Mouse (Mus musculus): ENCODE measurements around the gene Stk38l.

Gene Stk38l

DNA sequence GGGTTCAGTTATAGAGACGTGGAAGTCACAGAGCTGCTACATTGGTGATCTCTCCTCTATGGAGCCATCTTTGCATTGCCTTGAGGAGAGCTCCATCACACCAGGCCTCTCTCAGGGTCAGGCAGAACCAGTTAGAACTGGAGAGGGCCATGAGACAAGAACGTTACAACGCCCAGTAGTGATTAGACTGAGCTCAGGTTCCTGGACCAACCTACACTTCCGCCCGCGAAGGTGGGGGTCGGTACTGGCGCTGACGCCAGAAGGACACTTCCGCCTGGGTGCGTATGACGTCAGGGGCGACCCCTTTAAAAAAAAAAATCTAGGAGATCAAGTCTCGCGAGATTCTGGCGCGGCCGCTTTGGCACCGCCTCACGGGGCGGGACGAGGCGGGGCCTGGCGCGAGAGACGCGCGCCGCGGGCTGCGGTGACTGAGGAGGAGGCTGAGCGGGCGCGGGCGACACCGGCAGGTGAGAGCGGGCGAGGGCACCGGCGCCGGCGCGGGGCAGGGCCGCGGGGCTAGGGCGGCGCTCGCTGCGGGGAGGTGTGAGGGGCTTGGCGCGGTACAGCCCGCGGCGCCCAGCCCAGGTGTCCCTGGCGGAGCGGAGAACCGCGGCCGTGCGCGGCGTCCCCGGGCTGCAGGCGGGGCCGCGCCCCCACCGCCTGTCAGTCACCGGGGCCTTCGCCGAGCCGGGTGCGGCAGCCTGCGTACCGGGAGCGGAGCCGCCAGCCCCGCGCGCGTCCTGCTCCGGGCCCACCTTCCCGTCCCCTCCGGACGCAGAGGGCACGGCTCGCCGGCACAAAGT is at the start of gene Stk38l:
Stk38l (plus strand) TSS at position 415 of the 803 bp plus-strand sequence.
- peak; percentile 93 for DNase-seq (ENCODE audit: low spot score)

DNA sequence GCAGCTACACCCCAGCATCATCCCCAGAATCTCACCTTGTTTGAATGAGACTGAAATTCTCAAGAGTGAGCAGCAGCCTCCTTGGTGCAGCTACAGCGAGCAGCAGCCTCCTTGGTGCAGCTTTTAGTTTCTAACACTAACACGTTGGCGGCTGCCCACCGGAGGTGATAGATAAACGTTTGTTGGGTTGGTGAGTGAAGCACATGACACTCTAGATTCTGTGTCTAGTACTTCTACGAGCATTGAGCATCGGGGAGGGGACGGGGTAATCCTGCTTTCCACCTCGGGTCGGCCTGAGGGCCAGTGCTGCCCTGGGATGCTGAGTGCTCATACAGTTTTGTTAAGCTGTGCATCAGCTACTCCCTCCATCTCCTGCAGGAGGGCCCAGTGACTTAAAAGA is 47.9 kb upstream of the Stk38l start:
- no peak for DNase-seq (ENCODE audit: low spot score)

DNA sequence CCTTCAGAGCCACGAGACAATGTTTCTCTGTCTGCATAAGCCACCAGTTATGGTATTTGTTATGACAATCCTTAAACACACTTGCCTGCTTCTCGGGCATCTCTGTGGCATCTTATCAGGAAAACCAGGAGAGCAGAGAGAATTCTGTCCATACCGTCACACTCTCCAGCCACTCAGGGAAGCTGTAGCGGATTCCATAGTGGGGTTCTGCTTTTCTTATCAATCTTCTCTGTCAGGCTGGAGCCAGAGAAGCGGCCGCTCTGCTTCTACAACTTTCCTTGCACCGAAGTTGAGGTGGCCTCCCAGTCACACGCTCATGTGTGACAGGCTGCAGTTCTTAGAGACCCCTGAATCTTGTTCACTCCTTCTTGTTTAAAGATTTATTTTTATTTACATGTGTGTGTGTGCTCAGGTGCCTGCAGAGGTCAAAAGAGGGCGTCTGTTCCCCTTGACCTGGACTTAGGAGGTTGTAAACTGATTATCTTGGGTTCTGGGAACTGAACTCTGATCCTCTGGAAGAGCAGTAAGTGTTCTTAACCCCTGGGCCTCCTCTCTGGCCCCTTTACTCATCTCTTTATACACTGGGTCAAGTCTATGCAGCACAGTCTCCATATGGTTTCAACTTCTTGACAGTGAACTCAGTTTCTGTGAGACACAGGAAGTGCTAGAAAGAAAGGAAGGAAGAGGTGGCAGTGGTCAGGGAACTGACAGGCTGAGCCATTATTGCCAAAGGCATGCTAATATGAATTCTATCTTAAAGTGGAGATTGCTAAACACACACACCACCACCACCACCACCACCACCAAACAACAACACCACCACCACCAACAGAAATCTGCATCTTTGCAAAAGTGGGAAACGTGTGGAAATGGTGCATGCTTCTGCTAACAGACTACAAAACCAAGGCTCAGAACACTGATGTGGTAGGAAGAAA is 46.4 kb upstream of the Stk38l start:
- no peak for DNase-seq (ENCODE audit: low spot score)

DNA sequence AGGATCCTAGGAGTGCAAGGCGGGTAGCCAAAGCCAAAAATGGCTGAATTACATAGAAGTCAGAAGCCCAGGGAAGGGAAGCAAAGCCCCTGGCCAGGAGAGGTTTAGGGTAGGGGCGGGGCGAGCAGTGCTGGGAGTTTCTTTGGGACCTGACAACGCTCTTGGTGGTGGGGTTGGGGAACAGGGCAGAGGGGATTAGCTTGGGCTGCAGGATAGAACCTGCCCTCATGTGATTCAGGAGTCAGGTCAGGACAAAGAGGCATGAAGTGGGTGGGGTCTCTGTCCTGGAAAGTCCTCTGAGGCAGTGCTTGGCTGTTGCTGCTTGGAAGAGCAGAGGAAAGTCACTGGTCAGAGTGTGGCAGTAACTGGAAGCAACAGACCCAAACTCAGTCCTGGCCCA is 40.9 kb upstream of the Stk38l start:
- DNase-seq (ENCODE audit: low spot score): no peak

DNA sequence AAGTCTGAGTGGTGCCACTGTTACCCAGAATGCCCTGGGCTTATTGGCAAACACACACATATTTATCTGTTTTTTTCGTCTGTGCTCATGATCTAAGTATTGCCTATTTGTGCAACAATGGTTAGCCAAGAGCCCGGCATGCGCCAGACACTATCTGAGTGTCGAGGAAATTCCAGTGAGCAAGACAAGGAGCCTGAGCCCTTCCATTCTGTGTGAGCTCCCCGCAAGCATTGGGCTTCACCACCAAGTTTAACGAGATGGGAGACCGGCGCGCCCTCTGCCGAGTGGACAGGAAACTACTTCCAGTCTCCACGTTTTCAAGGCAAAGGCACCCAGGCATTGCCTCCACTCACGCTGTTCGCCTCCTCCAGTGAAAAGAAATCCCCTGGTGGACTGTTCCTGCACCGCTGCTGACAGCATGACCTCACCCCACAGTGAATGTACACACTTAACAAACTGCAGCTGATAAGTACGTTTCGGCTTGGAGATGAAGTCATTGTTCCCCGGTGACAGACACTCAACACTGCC is 39.0 kb upstream of the Stk38l start:
- DNase-seq (ENCODE audit: low spot score): peak; percentile 46

DNA sequence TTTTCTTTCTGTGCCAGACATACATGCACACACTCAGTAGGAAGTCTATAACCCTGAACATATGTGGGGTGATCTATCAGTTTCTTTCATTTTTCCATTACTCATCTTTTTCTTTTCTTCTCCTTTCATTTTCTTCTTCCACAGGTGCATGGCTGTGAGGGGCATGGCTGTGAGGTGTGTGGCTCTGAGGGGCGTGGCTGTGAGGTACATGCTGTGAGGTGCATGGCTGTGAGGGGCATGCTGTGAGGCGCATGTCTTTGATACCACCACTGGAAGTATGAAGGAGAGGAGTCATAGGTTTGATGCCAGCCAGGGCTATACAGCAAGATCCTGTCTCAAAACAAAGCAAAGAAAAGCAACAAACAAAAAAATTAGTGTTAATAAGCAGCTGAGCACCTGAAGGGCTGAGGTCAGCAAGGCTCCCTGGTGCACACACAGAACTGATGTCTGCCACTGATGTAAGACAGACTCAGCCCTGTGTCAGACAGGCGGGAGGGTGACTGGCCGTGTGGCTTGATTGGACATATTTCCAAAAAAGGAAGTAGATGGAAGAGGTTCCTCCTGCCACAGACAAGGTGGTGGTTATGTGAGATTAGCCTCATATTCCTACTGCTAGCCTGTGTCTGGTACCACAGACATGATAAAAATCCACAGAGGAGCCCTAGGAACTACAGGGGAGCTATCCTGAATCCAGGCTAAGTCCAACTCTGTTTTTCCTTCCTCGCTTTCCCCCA is 38.2 kb upstream of the Stk38l start:
- no peak for DNase-seq (ENCODE audit: low spot score)

DNA sequence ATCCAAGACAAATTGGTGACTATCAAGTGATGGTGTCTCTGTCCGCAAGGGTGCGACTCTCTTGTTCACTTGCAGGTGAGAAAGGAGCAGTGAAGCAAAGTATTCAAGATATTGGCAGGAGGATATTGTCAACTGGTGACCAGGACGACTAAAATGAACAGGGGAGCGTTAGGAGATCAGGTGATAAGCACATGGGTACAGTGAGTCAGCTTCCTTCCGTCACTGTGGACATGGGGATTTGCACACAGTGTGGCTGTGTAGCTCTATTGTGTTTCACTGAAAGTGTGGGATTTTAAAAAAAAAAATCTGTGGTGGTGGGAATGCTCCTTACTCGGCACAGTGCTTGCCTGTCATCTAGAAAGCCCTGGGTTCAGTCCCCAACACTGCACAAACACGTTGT is 36.8 kb upstream of the Stk38l start:
- DNase-seq (ENCODE audit: low spot score): no peak

DNA sequence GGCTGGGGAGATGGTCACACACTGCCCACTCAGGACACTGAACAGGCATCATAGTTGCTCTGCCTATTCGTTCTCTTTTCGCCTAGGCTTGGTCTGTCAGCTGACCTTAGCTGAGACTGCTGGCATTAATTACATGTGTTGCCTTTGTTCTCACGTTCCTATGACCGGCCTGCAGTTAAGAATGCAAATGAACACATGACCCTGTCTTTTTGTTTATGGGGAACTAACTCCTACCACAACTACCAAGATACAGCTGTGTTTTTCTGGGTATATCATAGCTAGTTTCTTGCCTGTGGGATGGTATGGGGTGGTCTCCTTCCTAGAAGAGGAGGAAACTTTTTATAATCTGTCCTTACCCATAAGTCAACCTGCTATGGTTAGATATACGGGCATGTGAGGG is 35.9 kb upstream of the Stk38l start:
- no peak for DNase-seq (ENCODE audit: low spot score)

DNA sequence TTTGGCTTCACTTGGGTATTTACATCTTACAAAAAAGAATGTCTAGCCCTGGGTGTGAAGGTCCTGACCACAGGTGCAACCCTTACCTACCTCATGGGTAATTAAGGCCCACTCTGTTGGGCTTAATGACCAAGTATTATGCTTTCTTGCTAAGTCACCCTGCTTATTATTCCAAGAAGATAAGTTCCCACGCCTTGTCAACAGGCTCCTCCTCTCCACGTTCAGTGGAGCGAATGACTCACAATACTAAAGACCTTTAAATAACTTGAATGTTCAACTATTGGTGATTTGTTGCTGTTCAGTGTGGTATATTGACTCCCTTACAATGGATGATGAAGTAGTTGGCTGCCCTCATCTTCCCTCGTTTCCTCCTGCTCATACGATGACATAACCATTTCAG is 27.0 kb upstream of the Stk38l start:
- DNase-seq (ENCODE audit: low spot score): no peak

DNA sequence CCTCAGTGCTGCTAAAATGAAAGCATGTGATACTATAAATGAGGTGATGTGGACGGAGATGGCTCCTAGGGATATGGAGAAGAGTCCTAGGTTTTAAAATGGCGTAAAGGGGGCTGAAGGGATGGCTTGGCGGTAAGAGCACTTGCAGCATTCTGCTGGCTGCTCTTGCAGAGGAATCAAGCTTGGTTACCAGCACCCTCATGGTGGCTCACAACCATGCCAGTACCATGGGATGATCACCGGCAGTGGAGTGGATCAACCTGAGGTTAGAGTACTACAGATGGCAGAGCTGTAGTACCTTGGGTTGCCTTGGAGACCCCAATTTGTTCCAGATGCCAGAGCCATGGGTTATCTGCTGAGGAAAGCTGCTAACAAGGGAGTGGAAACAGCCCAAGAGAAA is 26.4 kb upstream of the Stk38l start:
- DNase-seq (ENCODE audit: low spot score): no peak

DNA sequence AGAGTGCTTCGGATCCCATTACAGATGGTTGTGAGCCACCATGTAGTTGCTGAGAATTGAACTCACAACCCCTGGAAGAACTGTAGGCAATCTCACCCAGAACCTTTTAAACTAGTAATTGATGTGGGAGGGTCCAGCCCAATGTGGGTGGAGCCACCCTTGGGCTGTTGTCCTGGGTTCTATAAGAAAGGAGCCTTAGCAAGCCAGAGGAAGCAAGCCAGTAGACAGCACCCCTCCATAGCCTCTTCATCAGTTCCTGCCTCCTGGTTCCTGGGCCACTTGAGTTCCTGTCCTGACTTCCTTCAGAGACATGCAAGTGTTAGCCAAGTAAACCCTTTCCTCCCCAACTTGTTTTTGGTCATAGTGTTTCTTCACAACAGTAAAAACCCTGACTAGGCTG is 24.3 kb upstream of the Stk38l start:
- DNase-seq (ENCODE audit: low spot score): no peak

DNA sequence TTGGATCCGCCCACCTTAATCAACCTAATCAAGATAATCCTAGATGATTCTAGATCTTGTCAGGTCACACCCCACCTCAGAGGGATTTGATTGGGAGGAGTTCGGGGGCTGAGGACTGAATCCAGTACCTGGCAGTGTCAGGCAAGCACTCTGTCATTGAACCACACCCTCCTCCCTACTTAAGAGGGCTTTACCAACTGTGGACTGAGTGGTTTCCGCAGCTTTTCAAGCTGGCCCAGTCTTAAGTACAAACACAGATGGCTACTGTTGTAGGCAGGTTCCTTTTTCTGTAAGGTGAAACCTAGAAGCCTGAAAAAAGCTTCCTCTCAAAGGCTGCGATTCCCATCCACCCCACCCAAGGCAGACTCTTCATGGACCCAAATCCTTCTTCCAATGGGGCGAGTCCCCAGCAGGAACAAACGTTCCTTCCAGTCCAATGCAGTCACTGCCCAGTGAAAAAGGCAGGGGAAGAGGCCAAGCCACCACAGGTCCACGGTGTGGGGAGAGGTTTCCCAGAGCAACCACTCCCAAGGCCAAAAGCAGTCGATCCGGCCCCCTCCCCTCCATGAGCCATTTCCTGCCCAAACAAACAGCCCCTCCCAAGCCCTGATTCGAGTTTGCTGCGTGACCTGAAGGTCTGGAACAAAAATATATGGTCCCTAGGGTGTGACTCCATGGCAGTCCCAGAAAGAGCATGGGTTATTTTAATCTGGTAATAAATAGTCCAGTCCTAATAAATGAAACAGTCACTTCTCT is 22.5 kb upstream of the Stk38l start:
- no peak for DNase-seq (ENCODE audit: low spot score)

DNA sequence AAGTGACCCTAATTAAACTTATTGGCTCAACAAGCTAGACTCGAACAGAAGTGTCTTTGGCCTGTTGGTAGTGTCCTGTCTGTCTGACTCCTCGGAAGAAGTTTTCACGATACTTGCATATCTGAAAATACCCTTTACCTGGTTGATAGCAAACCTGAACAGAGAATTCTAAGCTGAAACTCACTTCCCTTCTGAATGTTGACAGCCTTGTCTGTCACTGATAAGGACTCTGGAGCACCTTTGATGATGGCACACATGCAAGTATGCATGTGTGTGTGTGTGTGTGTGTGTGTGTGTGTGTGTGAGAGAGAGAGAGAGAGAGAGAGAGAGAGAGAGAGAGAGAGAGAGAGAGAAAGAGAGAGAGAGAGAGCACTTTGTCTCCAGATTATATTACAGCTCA is 21.4 kb upstream of the Stk38l start:
- DNase-seq (ENCODE audit: low spot score): no peak

DNA sequence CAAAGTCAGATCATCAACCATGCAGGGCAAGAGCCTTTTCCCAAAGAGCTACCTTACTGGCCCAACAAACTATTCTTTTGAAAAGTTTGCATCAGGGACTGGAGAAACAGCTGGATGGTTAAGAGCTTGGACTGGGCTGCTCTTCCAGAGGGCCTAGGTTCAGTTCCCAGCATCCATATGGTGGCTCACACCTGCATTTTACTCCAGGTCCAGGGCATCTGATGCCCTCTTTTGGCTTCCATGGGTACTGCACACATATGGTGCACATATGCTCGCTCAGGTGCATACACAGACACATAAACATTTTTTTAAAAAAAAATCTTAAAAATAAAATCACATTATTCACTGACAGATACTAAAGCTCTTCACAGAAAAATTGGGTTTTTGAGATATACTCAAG is 19.2 kb upstream of the Stk38l start:
- no peak for DNase-seq (ENCODE audit: low spot score)

DNA sequence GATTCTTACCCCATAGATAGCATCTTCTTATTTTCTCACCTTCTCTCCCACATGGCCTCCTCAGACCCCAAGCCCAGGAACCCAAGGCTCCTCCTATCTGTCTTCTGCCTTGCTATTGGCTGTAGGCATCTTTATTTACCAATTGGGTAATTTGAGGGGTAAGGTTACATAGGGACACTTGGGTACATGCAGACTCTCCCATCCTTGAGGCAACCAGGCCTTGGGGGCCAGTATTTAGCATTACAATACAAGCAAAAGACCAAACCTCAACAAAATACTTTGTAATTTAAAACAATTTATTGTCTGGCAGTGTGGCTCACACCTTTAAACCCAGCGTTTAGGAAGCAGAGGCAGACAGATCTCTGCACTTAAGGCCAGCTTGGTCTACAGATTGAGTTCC is 5.2 kb upstream of the Stk38l start:
- no peak for DNase-seq (ENCODE audit: low spot score)

DNA sequence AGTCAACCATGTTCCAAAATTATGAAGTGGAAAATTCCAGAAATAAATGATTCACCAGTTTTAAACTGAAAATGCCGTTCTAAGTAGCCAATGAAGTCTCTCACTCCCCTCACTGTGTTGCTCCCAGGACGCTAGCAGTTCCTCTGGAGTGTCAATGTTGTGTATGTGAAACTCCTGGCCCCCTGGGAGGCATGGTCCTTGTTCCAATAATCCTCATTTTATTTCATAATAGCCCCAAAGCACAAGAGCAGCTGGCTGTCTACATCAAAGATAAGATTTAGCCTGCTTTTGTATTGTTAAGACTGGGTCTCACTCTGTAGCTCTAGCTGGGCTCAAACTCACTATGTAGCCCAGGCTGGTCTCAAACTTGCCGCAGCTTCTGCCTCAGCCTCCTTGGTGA is 990 bp upstream of the Stk38l start:
- DNase-seq (ENCODE audit: low spot score): no peak

DNA sequence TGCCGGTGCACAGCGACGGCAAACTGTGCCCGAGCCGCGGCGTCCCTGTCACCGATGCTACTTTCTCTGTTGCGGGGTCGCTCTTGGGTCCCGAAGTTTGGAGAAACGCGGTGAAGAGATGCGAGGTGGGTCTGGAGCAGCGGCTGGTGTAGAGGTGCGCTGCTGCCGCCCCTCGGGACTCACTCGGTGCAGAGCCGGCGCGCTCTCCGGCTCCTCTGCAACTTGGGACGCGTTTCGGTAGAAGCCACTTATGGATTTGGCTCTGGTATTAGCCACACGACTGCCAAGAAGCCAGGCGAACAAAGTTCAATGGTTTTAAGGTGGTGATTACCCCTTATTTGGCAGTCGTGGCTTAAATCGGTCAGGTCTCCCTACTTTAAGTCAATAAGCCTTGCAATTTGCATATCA is 593 bp downstream of the Stk38l start:
- no peak for DNase-seq (ENCODE audit: low spot score)

DNA sequence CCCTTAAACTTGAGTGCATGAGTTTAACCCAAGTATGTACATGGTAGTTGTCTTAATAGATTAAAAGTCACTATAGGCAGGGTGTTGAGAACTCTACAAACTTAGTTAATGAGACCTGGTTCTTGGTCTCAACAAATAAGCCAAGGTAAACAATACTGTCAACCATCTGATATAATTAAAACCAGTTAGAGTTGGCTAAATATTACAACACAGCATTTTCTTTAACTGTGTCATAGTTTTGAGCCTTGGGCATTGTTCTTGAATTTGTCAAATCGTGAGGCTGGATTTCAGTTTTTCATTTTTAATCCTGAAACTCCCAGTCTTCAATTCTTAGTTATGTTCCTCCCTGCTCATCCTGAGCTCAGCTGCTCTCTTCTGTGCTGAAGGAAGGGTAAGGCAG is 6.2 kb downstream of the Stk38l start:
- no peak for DNase-seq (ENCODE audit: low spot score)

DNA sequence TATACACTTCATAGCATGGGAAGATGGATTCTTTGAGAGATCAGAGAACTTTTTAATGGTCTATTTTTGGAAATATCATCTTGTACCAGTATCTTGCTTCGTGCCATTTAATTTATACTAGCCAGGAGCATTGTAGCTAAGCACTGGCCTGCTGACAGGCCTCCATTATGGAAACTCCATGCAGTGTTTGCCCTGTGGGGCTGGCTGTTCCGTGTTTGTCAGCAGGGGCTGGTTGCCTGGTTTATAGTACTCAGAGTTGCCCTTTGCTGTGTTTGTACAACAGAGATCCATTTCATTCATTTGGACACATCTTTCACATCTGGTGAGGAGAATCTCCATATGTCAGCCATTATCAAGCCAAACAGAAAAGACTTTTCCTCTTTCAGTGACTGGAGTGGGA is 6.9 kb downstream of the Stk38l start:
- DNase-seq (ENCODE audit: low spot score): no peak

DNA sequence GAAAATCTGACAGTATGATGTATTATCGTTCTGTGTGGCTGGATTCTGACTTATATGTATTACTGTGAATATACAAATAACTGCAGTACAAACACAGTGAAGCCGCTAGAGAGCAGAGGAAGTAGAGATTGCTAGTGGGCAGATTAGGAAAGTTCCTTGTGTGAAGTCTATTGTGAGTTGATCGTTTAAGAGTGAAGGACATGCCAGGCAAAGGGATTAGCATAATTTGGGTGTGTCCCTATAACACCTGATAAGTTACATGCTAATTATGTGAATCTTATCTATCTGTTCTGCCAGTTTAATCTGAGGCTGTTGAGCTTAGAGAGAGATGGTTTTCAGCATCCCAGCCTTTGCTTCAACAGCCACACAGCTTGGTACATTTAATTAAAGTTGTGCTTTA is 7.4 kb downstream of the Stk38l start:
- no peak for DNase-seq (ENCODE audit: low spot score)

DNA sequence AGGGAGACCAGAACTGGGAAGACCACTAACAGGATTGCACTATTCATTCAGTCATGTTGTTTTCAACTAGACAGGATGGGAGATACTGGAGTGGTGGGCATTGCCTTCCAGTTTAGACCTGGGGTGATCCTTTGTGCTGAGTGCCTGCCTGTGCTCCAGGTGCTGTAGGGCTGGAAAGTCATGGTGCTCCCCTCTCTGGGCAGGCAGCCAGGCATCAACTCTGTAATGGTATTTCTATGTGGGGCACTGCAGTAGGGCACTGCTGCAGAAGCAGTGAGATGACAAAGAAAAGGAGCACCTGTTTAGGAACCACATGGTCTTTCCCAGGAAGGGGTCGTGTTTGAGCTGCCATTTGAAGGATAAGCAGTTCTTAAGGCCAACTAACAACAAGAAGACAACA is 7.9 kb downstream of the Stk38l start:
- DNase-seq (ENCODE audit: low spot score): no peak

DNA sequence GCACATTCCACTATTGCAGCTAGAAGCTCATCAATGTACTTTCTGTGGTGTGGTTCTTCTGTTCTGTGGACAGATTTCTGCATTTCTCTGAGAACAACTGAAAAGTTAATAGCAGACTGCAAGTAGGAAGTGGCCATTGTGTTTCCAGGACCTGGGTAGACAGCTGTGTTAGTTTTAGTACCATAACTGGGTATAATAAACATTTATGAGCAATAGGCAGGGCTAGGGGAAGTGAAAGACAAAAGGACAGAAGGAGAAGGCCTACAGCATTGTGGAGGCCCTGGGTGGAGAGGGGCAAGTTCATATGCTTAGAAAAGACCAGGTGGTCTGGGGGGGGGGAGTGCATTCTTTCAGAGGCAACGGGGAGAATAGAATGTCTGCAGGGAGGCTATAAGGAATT is 8.8 kb downstream of the Stk38l start:
- DNase-seq (ENCODE audit: low spot score): no peak

Measured in ovary, postnatal 36 days (tissue).